Mouse (Mus musculus) hindbrain, embryonic 12.5 days (tissue): ENCODE data around the gene Abat. TPM values are rescaled to one million over a fixed set of nuclear protein-coding genes. Genes with fewer than 3 reads are reported as not detected.

Source experiments
- ATAC-seq: fragments of 200-750 bp; cut with Nextera tagmentation; 2 replicates; pipeline ENCODE4 v1.8.0; 2017; ENCODE audit warnings: moderate TSS enrichment; ENCODE audit not compliant: low FRiP score
- H3K27ac ChIP-seq: fragments of 300-500 bp; sonication (generic); 2 replicates; pipeline ENCODE4 v1.5.1; 2016; ENCODE audit warnings: mild to moderate bottlenecking
- H3K27me3 ChIP-seq: fragments of 300-500 bp; sonication (generic); 2 replicates; pipeline ENCODE4 v1.6.1; 2016; ENCODE audit warnings: mild to moderate bottlenecking
- H3K36me3 ChIP-seq: fragments of 300-500 bp; sonication (generic); 2 replicates; pipeline ENCODE4 v1.6.1; 2016; ENCODE audit warnings: mild to moderate bottlenecking
- H3K4me1 ChIP-seq: fragments of 300-500 bp; sonication (generic); 2 replicates; pipeline ENCODE4 v1.6.1; 2016
- H3K4me2 ChIP-seq: fragments of 300-500 bp; sonication (generic); replicated peaks from 2 replicates; pipeline ENCODE4 v1.6.1; 2016; ENCODE audit warnings: mild to moderate bottlenecking
- H3K4me3 ChIP-seq: fragments of 300-500 bp; sonication (generic); 2 replicates; pipeline ENCODE4 v1.5.1; 2016; ENCODE audit warnings: mild to moderate bottlenecking
- H3K9ac ChIP-seq: fragments of 300-500 bp; sonication (generic); 2 replicates; pipeline ENCODE4 v1.6.1; 2016; ENCODE audit warnings: mild to moderate bottlenecking, moderate library complexity
- H3K9me3 ChIP-seq: fragments of 300-500 bp; sonication (generic); replicated peaks from 2 replicates; pipeline ENCODE4 v1.6.1; 2016; ENCODE audit warnings: mild to moderate bottlenecking
- WGBS: fragments of 180-500 bp; shearing (Covaris S2); methylation state at CpG from one replicate; pipeline ENCODE4 v1.1.7; 2016; 5-methylcytosine and 5-hydroxymethylcytosine counted together
- polyA plus RNA-seq: library from polyadenylated mRNA; unstranded; fragments of >200 nt; fragmentation: Nextera tagmentation; extraction: Ambion mirVana; gene quantifications from 2 replicates; pipeline ENCODE4 v1.2.1, GENCODE M21; 2016

Abat gene
- polyA plus RNA-seq, 1 experiment from 2014 or later = 68.3 TPM

GRCm38 (mm10) chr16:8579546-8579945 is 66.3 kb downstream of the Abat start:
- no peaks in the 10 kb centered on the region for H3K27me3 ChIP-seq
- H3K9ac ChIP-seq = no peak overlapping the region
- H3K27ac ChIP-seq = no peak overlapping the region
- H3K36me3 ChIP-seq = peaks cover 23% of the 10 kb centered on the region
- H3K9me3 ChIP-seq = no peaks in the 10 kb centered on the region
- no peak overlapping the region for H3K4me2 ChIP-seq
- no peaks in the 10 kb centered on the region for H3K4me1 ChIP-seq
- no peak overlapping the region for H3K4me3 ChIP-seq
- 78% methylated on average over 5 of the region's 5 CpGs for WGBS
- ATAC-seq = no peak

GRCm38 (mm10) chr16:8581661-8582239 is 68.5 kb downstream of the Abat start:
- H3K9ac ChIP-seq = no peak overlapping the region
- H3K36me3 ChIP-seq = peaks cover 28% of the 10 kb centered on the region
- H3K27ac ChIP-seq = no peak overlapping the region
- 91% methylated on average over 6 of the region's 6 CpGs for WGBS
- no peaks in the 10 kb centered on the region for H3K9me3 ChIP-seq
- no peak overlapping the region for H3K4me3 ChIP-seq
- H3K4me1 ChIP-seq = no peaks in the 10 kb centered on the region
- no peaks in the 10 kb centered on the region for H3K27me3 ChIP-seq
- H3K4me2 ChIP-seq = no peak overlapping the region
- ATAC-seq = no peak

- Histone ChIP-seq H3K9me3 (no peaks in the 10 kb centered on the region), H3K4me3 (no peak overlapping the region), H3K4me2 (no peak overlapping the region), H3K9ac (no peak overlapping the region), H3K27me3 (no peaks in the 10 kb centered on the region), H3K4me1 (no peaks in the 10 kb centered on the region), H3K36me3 (peaks cover 31% of the 10 kb centered on the region), H3K27ac (no peak overlapping the region)
- WGBS = 96% methylated on average over 5 of the region's 5 CpGs
- ATAC-seq = no peak
These were observed 69.5 kb downstream of the Abat start for GRCm38 (mm10) chr16:8582579-8583295.

GRCm38 (mm10) chr16:8584248-8584647 is 71.0 kb downstream of the Abat start:
- 68% methylated on average over 1 of the region's 1 CpGs for WGBS
- peak overlapping the region; percentile 62; the same call in 1 of the 2 replicates for H3K27ac ChIP-seq
- no peak overlapping the region for H3K4me3 ChIP-seq
- peaks cover 36% of the 10 kb centered on the region for H3K36me3 ChIP-seq
- no peaks in the 10 kb centered on the region for H3K27me3 ChIP-seq
- H3K9ac ChIP-seq = no peak overlapping the region
- no peak overlapping the region for H3K4me2 ChIP-seq
- H3K4me1 ChIP-seq = no peaks in the 10 kb centered on the region
- peak; percentile 63; the same call in 1 of the 2 replicates for ATAC-seq
- no peaks in the 10 kb centered on the region for H3K9me3 ChIP-seq

- H3K36me3 ChIP-seq = peaks cover 42% of the 10 kb centered on the region
These were observed 71.8 kb downstream of the Abat start for GRCm38 (mm10) chr16:8585056-8585455.

GRCm38 (mm10) chr16:8595411-8595810 is 82.2 kb downstream of the Abat start:
- Histone ChIP-seq H3K9ac (no peak overlapping the region), H3K4me2 (no peak overlapping the region), H3K36me3 (0 out of 2 replicates have a peak, but pooled peaks cover 3% of the 10 kb centered on the region), H3K4me1 (0 out of 2 replicates have a peak, but pooled peaks cover 2% of the 10 kb centered on the region), H3K4me3 (no peak overlapping the region), H3K27ac (no peak overlapping the region), H3K9me3 (no peaks in the 10 kb centered on the region), H3K27me3 (no peaks in the 10 kb centered on the region)
- no peak for ATAC-seq
- 71% methylated on average over 4 of the region's 4 CpGs for WGBS

More at GRCm38 (mm10) chr16:8585056-8585455, 71.8 kb downstream of the Abat start:
- Histone ChIP-seq H3K4me2 (no peak overlapping the region), H3K27ac (no peak overlapping the region), H3K4me3 (no peak overlapping the region), H3K27me3 (no peaks in the 10 kb centered on the region), H3K9ac (no peak overlapping the region), H3K4me1 (no peaks in the 10 kb centered on the region), H3K9me3 (no peaks in the 10 kb centered on the region)
- WGBS = 82% methylated on average over 5 of the region's 5 CpGs
- ATAC-seq = no peak

- Histone ChIP-seq H3K9ac (no peak overlapping the region), H3K27me3 (no peaks in the 10 kb centered on the region), H3K4me2 (no peak overlapping the region), H3K4me3 (no peak overlapping the region), H3K27ac (no peak overlapping the region), H3K4me1 (0 out of 2 replicates have a peak, but pooled peaks cover 2% of the 10 kb centered on the region), H3K36me3 (peaks cover 8% of the 10 kb centered on the region; the same call in 1 of the 2 replicates), H3K9me3 (no peaks in the 10 kb centered on the region)
- ATAC-seq = no peak
- WGBS = 52% methylated on average over 4 of the region's 4 CpGs
These were observed 83.1 kb downstream of the Abat start for GRCm38 (mm10) chr16:8596336-8596735.

GRCm38 (mm10) chr16:8597516-8597915 is 84.3 kb downstream of the Abat start:
- no peak overlapping the region for H3K9ac ChIP-seq
- no peaks in the 10 kb centered on the region for H3K27me3 ChIP-seq
- no peak overlapping the region for H3K27ac ChIP-seq
- 0 out of 2 replicates have a peak, but pooled peaks cover 2% of the 10 kb centered on the region for H3K4me1 ChIP-seq
- H3K9me3 ChIP-seq = no peaks in the 10 kb centered on the region
- WGBS = 88% methylated on average over 5 of the region's 5 CpGs
- H3K4me3 ChIP-seq = no peak overlapping the region
- ATAC-seq = no peak
- peaks cover 13% of the 10 kb centered on the region for H3K36me3 ChIP-seq
- H3K4me2 ChIP-seq = no peak overlapping the region

GRCm38 (mm10) chr16:8603789-8604188 is 90.6 kb downstream of the Abat start:
- 75% methylated on average over 3 of the region's 3 CpGs for WGBS
- no peak overlapping the region for H3K27ac ChIP-seq
- H3K36me3 ChIP-seq = peaks cover 25% of the 10 kb centered on the region
- no peak for ATAC-seq
- H3K4me1 ChIP-seq = no peaks in the 10 kb centered on the region
- H3K4me3 ChIP-seq = no peak overlapping the region
- H3K9ac ChIP-seq = no peak overlapping the region
- H3K27me3 ChIP-seq = no peaks in the 10 kb centered on the region
- no peaks in the 10 kb centered on the region for H3K9me3 ChIP-seq
- H3K4me2 ChIP-seq = no peak overlapping the region

GRCm38 (mm10) chr16:8610397-8610796 is 97.2 kb downstream of the Abat start:
- WGBS = 78% methylated on average over 3 of the region's 3 CpGs
- H3K27me3 ChIP-seq = peaks cover 11% of the 10 kb centered on the region
- ATAC-seq = no peak
- H3K27ac ChIP-seq = no peak overlapping the region
- no peak overlapping the region for H3K4me2 ChIP-seq
- H3K36me3 ChIP-seq = peaks cover 32% of the 10 kb centered on the region
- H3K4me3 ChIP-seq = no peak overlapping the region
- no peaks in the 10 kb centered on the region for H3K4me1 ChIP-seq
- H3K9me3 ChIP-seq = no peaks in the 10 kb centered on the region
- no peak overlapping the region for H3K9ac ChIP-seq

GRCm38 (mm10) chr16:8612214-8613005 is 99.2 kb downstream of the Abat start:
- 92% methylated on average over 8 of the region's 8 CpGs for WGBS
- H3K4me1 ChIP-seq = no peaks in the 10 kb centered on the region
- no peak overlapping the region for H3K27ac ChIP-seq
- no peak overlapping the region for H3K9ac ChIP-seq
- peaks cover 23% of the 10 kb centered on the region for H3K27me3 ChIP-seq
- H3K9me3 ChIP-seq = no peaks in the 10 kb centered on the region
- H3K4me3 ChIP-seq = no peak overlapping the region
- no peak overlapping the region for H3K4me2 ChIP-seq
- ATAC-seq = no peak
- H3K36me3 ChIP-seq = peaks cover 33% of the 10 kb centered on the region

GRCm38 (mm10) chr16:8613039-8613438 is 99.8 kb downstream of the Abat start:
- WGBS = 85% methylated on average over 4 of the region's 4 CpGs
- peaks cover 33% of the 10 kb centered on the region for H3K36me3 ChIP-seq

More at GRCm38 (mm10) chr16:8613039-8613438, 99.8 kb downstream of the Abat start:
- H3K4me1 ChIP-seq = no peaks in the 10 kb centered on the region
- no peak overlapping the region for H3K27ac ChIP-seq
- H3K27me3 ChIP-seq = peaks cover 27% of the 10 kb centered on the region
- H3K9me3 ChIP-seq = no peaks in the 10 kb centered on the region
- H3K4me2 ChIP-seq = no peak overlapping the region
- H3K4me3 ChIP-seq = no peak overlapping the region
- no peak overlapping the region for H3K9ac ChIP-seq
- ATAC-seq = no peak
